Comparison of ENCODE assay signal across 12 mouse cellular contexts in genomic region chr12:16383499-16383935, GRCm38 (mm10).
A peak's percentile ranks its signal among the peaks of the same experiment; 100 is the strongest.
DNase-seq lines count a peak whose midpoint lies in the region; ATAC-seq and TF ChIP-seq lines count a peak whose summit lies in the region.
"Had no signal": no experiment of that assay in that cellular context is flagged by ENCODE, and none has a peak within 500 bp of the region (broad histone marks: within the 10 kb centered on the region; RNA-seq: fewer than 3 reads in every experiment).

No protein-coding gene starts in this region.

- H3K9ac ChIP-seq in kidney, embryonic 14.5 days (ENCODE audit: low read depth, low read length) = no peak overlapping the region
- H3K9ac ChIP-seq: heart, embryonic 12.5 days; neural tube, embryonic 12.5 days had no signal

- no peak for DNase-seq in kidney, postnatal 14 days
- DNase-seq in c-Kit-positive CD71-negative TER-119-negative erythroid progenitor cells, embryonic 14.5 days (ENCODE audit: low read depth) = peak; percentile 3
- no peak for DNase-seq in lung, adult 2 months
- DNase-seq in spleen, postnatal 14 days (ENCODE audit: low spot score in 2 of 2) = peak; percentile 29 to 50
- no peak for DNase-seq in midbrain, embryonic 10.5 days (ENCODE audit: low spot score)
- DNase-seq in cerebellum, adult 18-20 months = no peak
- DNase-seq in left cerebral cortex, adult 11 months (ENCODE audit: low spot score) = no peak
- DNase-seq: adrenal gland, postnatal 25 days had no signal

- H3K27me3 ChIP-seq in kidney, embryonic 14.5 days (ENCODE audit: control insufficient read depth, insufficient read depth, low read length) = no peaks in the 10 kb centered on the region
- H3K27me3 ChIP-seq in midbrain, embryonic 10.5 days (ENCODE audit: low read depth, poor library complexity, severe bottlenecking) = no peaks in the 10 kb centered on the region
- H3K27me3 ChIP-seq: heart, embryonic 12.5 days; neural tube, embryonic 12.5 days had no signal

- no peak overlapping the region for H3K27ac ChIP-seq in kidney, embryonic 14.5 days (ENCODE audit: low read depth, low read length)
- H3K27ac ChIP-seq in midbrain, embryonic 10.5 days (replicated peaks) = no peak overlapping the region
- H3K27ac ChIP-seq: neural tube, embryonic 12.5 days had no signal

- H3K9me3 ChIP-seq in kidney, embryonic 14.5 days (ENCODE audit: control insufficient read depth, low read length) = no peaks in the 10 kb centered on the region
- no peaks in the 10 kb centered on the region for H3K9me3 ChIP-seq in midbrain, embryonic 10.5 days (replicated peaks)
- H3K9me3 ChIP-seq: G1E; heart, embryonic 12.5 days had no signal

- no peak for TF ChIP-seq POLR2A in lung, adult 2 months (IDR thresholded peaks at IDR 0.05; ENCODE audit: borderline replicate concordance, extremely low read depth, low read depth, low read length)

- H3K4me2 ChIP-seq in kidney, embryonic 14.5 days (replicated peaks; ENCODE audit: low read depth, low read length) = no peak overlapping the region
- H3K4me2 ChIP-seq: heart, embryonic 12.5 days; neural tube, embryonic 12.5 days had no signal

- TF ChIP-seq CTCF in lung, adult 2 months (IDR thresholded peaks at IDR 0.05; ENCODE audit: insufficient read depth, low read length) = 0 out of 2 replicates have a peak, but pooled peaks have one; percentile 5

- H3K4me1 ChIP-seq in kidney, embryonic 14.5 days (ENCODE audit: control insufficient read depth, insufficient read depth, low read length) = no peaks in the 10 kb centered on the region
- H3K4me1 ChIP-seq in lung, adult 2 months (ENCODE audit: control insufficient read depth, insufficient read depth, low read length) = no peaks in the 10 kb centered on the region
- no peaks in the 10 kb centered on the region for H3K4me1 ChIP-seq in midbrain, embryonic 10.5 days
- H3K4me1 ChIP-seq: heart, embryonic 12.5 days; neural tube, embryonic 12.5 days had no signal

- H3K36me3 ChIP-seq in kidney, embryonic 14.5 days (ENCODE audit: control insufficient read depth, insufficient read depth, low read length) = no peaks in the 10 kb centered on the region
- no peaks in the 10 kb centered on the region for H3K36me3 ChIP-seq in midbrain, embryonic 10.5 days
- H3K36me3 ChIP-seq: G1E; heart, embryonic 12.5 days; neural tube, embryonic 12.5 days had no signal

- WGBS in kidney, embryonic 14.5 days = 29% methylated on average over 15 of the region's 15 CpGs
- 38% methylated on average over 15 of the region's 15 CpGs for WGBS in lung, adult 2 months
- 86% methylated on average over 15 of the region's 15 CpGs for WGBS in midbrain, embryonic 10.5 days

- peak; percentile 57; the same call in 1 of the 2 replicates for ATAC-seq in kidney, embryonic 14.5 days (ENCODE audit: low FRiP score, low TSS enrichment)

- no peak overlapping the region for H3K4me3 ChIP-seq in kidney, embryonic 14.5 days (ENCODE audit: low read length)
- no peak overlapping the region for H3K4me3 ChIP-seq in lung, adult 2 months (replicated peaks; ENCODE audit: extremely low read depth, low read depth, low read length)
- no peak overlapping the region for H3K4me3 ChIP-seq in midbrain, embryonic 10.5 days
- H3K4me3 ChIP-seq: heart, embryonic 12.5 days; neural tube, embryonic 12.5 days had no signal

Comparison
In these comparisons a context has a peak if more than half of its experiments do, and no peak if none do; other contexts are left out.
1. DNase-seq: peak in c-Kit-positive CD71-negative TER-119-negative erythroid progenitor cells, embryonic 14.5 days (single experiment) and spleen, postnatal 14 days (2 of 2); none in kidney, postnatal 14 days (single experiment), lung, adult 2 months (single experiment), midbrain, embryonic 10.5 days (single experiment), cerebellum, adult 18-20 months (0 of 2) and left cerebral cortex, adult 11 months (single experiment).